Mouse (Mus musculus): ENCODE results near the gene Gdpd3. TPM values are rescaled to one million over a fixed set of nuclear protein-coding genes. Genes with fewer than 3 reads are reported as not detected.
A peak's percentile ranks its signal among the peaks of the same experiment; 100 is the strongest.

Gdpd3 gene
- polyA plus RNA-seq, 1 experiment = 58.2 TPM

DNA sequence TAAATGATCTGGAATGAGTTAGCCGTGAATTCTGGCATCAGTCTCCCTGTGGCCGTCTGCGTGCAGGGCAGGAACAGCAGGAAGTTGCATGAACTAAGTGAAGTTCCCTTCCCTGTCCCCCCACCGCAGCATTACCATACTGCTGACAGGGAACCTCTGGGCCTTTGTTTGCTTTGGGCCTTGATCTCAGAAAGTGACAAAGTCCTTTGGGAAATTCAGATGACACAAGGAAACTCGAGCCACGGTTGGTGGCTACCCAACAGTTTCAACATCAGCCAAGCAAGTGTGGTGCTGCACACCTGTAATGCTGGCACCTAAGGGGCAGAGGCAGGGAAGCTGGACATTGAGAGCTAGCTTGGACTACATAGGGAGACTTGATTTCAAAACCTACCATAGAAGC lies 19.3 kb upstream of the Gdpd3 start:
- 24% methylated on average over 6 of the region's 6 CpGs for WGBS
- peak; percentile 31 for DNase-seq
- Histone ChIP-seq H3K27me3 (replicated peaks; ENCODE audit: control insufficient read depth, insufficient read depth, low read length) (no peaks in the 10 kb centered on the region), H3K4me1 (ENCODE audit: control insufficient read depth, insufficient read depth, low read length) (no peaks in the 10 kb centered on the region), H3K27ac (ENCODE audit: insufficient read depth, low read depth, low read length) (no peak overlapping the region), H3K36me3 (ENCODE audit: control insufficient read depth, insufficient read depth, low read length) (no peaks in the 10 kb centered on the region), H3K4me3 (ENCODE audit: insufficient read depth, low read depth, low read length) (no peak overlapping the region)
- no peak for TF ChIP-seq POLR2A (IDR thresholded peaks at IDR 0.05; ENCODE audit: low read depth, low read length)
- no peak for TF ChIP-seq CTCF (conservative IDR thresholded peaks at IDR 0.05; ENCODE audit: insufficient read depth, insufficient read length, low read depth, low read length)

DNA sequence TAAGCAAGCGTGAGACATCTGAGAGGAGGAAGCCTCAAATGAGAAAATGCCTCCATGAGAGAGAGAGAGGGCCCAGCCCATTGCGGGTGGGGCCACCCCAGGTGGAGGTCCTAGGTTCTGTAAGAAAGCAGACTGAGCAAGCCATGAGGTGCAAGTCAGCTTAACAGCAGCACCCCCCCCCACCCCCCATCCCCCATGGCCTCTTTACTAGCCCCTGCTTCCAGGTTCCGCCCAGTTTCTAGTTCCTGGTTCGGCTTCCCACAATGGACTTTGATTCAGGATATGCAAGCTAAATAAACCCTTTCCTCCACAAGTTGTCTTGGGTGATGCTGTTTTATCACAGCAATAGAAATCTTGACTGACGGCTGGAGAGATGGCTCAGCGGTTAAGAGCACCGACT lies 17.3 kb upstream of the Gdpd3 start:
- WGBS = 70% methylated on average over 7 of the region's 7 CpGs
- no peak for DNase-seq
- TF ChIP-seq CTCF (conservative IDR thresholded peaks at IDR 0.05; ENCODE audit: insufficient read depth, insufficient read length, low read depth, low read length) = no peak
- no peak for TF ChIP-seq POLR2A (IDR thresholded peaks at IDR 0.05; ENCODE audit: low read depth, low read length)

DNA sequence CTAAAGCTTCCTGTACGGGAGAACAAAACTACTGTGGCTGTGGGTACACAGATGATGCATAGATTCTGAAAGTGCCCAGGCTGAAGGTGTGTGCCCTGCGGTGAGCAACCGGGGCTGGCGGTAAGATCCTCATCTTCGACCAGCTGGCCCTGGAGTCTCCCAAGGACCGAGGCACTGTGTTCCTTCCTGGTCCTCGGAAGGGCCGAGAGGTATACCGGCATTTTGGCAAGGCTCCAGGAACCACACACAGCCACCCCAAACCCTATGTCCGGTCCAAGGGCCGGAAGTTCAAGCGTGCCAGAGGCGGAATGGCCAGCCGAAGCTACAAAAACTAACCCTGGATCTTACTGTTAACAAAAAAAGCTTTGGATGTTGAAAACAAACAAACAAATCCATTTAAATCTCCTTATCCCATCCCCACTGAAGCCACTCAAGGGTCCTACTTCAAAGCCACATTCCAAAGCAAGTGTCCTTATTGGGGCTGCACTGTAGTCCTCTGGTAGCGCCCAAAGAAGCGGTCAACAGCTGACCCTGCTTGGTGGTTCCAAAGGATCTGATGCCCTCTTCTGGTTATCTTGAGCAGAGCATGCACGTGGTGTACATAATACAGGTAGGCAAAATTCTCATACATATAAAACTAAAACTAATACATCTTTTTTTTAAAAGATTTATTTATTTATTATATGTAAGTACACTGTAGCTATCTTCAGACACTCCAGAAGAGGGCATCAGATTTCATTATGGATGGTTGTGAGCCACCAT lies 16.4 kb upstream of the Gdpd3 start:
- Histone ChIP-seq H3K36me3 (ENCODE audit: control insufficient read depth, insufficient read depth, low read length) (no peaks in the 10 kb centered on the region), H3K4me3 (ENCODE audit: insufficient read depth, low read depth, low read length) (no peak overlapping the region), H3K4me1 (ENCODE audit: control insufficient read depth, insufficient read depth, low read length) (peaks cover 4% of the 10 kb centered on the region; the same call in 1 of the 2 replicates), H3K27ac (ENCODE audit: insufficient read depth, low read depth, low read length) (no peak overlapping the region), H3K27me3 (replicated peaks; ENCODE audit: control insufficient read depth, insufficient read depth, low read length) (no peaks in the 10 kb centered on the region)
- no peak for DNase-seq
- 86% methylated on average over 17 of the region's 17 CpGs for WGBS
- TF ChIP-seq POLR2A (IDR thresholded peaks at IDR 0.05; ENCODE audit: low read depth, low read length) (no peak), CTCF (conservative IDR thresholded peaks at IDR 0.05; ENCODE audit: insufficient read depth, insufficient read length, low read depth, low read length) (0 out of 2 replicates have a peak, but pooled peaks have one; percentile 1)

More for the DNA sequence above, 17.3 kb upstream of the Gdpd3 start:
- Histone ChIP-seq H3K4me3 (ENCODE audit: insufficient read depth, low read depth, low read length) (no peak overlapping the region), H3K4me1 (ENCODE audit: control insufficient read depth, insufficient read depth, low read length) (no peaks in the 10 kb centered on the region), H3K27me3 (replicated peaks; ENCODE audit: control insufficient read depth, insufficient read depth, low read length) (no peaks in the 10 kb centered on the region), H3K27ac (ENCODE audit: insufficient read depth, low read depth, low read length) (no peak overlapping the region), H3K36me3 (ENCODE audit: control insufficient read depth, insufficient read depth, low read length) (no peaks in the 10 kb centered on the region)

DNA sequence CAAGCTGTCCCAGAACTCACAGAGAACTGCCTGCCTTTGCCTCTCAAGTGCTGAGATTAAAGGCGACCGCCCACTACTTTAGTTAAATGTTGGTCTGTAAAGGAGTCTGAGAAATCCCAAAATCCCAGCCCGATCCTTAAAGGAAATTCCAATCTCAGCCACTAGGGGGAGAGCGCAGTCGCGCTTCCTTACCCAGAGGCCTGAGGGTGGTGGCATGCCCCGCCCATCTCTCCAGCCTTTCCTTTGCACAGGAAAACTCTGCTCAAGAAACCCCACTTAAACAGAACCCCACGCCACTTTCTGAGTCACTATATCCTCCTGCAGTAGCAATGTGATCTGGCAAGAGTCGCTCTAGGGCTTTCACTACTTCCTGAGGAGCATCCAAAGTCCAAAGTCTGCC lies 11.3 kb upstream of the Gdpd3 start:
- Histone ChIP-seq H3K4me3 (ENCODE audit: insufficient read depth, low read depth, low read length) (no peak overlapping the region), H3K27me3 (replicated peaks; ENCODE audit: control insufficient read depth, insufficient read depth, low read length) (no peaks in the 10 kb centered on the region), H3K36me3 (ENCODE audit: control insufficient read depth, insufficient read depth, low read length) (no peaks in the 10 kb centered on the region), H3K27ac (ENCODE audit: insufficient read depth, low read depth, low read length) (no peak overlapping the region), H3K4me1 (ENCODE audit: control insufficient read depth, insufficient read depth, low read length) (peaks cover 9% of the 10 kb centered on the region; the same call in 1 of the 2 replicates)
- peak; percentile 83 for TF ChIP-seq CTCF (conservative IDR thresholded peaks at IDR 0.05; ENCODE audit: insufficient read depth, insufficient read length, low read depth, low read length)
- TF ChIP-seq POLR2A (IDR thresholded peaks at IDR 0.05; ENCODE audit: low read depth, low read length) = no peak
- DNase-seq = peak; percentile 86
- WGBS = 1% methylated on average over 9 of the region's 9 CpGs

DNA sequence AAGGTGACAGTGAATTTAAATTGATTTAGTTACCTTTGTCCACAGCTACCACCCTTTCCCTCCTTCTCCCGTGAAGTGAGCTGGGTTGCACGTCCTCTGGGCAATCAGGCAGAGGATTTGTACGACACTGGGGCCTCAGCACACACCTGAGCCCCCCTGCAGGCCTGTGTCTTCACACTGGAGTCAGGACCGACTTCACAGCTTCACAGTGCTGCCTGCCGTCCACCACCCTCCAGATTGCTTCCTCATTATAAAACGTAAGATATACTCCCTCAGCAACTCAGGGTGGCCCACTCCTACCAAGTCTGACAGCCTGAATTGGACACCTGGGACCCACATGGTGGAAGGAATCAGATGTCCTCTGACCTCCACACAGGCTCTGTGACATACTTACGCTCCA lies 7.6 kb upstream of the Gdpd3 start:
- H3K27ac ChIP-seq (ENCODE audit: insufficient read depth, low read depth, low read length) = no peak overlapping the region
- no peak for DNase-seq
- H3K27me3 ChIP-seq (replicated peaks; ENCODE audit: control insufficient read depth, insufficient read depth, low read length) = no peaks in the 10 kb centered on the region
- no peak overlapping the region for H3K4me3 ChIP-seq (ENCODE audit: insufficient read depth, low read depth, low read length)
- no peaks in the 10 kb centered on the region for H3K36me3 ChIP-seq (ENCODE audit: control insufficient read depth, insufficient read depth, low read length)
- peaks cover 9% of the 10 kb centered on the region; the same call in 1 of the 2 replicates for H3K4me1 ChIP-seq (ENCODE audit: control insufficient read depth, insufficient read depth, low read length)
- TF ChIP-seq CTCF (conservative IDR thresholded peaks at IDR 0.05; ENCODE audit: insufficient read depth, insufficient read length, low read depth, low read length) = no peak
- no peak for TF ChIP-seq POLR2A (IDR thresholded peaks at IDR 0.05; ENCODE audit: low read depth, low read length)
- 82% methylated on average over 7 of the region's 7 CpGs for WGBS

DNA sequence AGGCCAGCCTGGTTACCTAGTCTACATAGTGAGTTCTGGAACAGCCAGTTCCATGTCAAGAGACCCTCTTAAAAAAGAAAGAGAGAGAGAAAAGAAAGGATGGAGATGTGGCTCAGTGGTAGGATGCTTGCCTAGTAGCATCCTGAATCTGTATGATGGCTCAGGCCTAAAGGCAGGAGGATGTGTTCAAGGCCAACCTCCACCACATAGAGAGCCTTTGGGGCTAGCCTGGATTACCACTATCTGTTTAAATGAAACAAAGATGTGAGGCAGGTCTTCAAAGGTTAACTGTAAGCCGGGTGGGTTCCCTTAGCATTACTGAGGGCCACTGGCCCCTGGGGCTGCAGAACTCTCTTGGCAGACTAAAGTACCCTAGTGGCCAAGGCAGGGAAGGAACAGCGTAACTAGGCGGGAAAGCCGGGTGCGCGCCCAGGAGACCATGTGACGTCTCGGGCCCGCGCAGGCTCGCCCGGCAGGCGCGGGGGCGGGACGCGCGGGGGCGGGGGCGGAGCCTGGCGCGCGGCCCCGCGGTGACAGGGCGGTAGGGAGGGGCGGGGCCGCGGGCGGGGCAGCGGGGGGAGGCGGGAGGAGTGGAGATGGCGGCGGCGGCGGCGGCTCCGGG lies 7.0 kb upstream of the Gdpd3 start, which contains the start of gene Mapk3:
TSS of gene Mapk3 (plus strand) at position 552 of the 622 bp plus-strand sequence.
- TF ChIP-seq POLR2A (IDR thresholded peaks at IDR 0.05; ENCODE audit: low read depth, low read length) = no peak
- TF ChIP-seq CTCF (conservative IDR thresholded peaks at IDR 0.05; ENCODE audit: insufficient read depth, insufficient read length, low read depth, low read length) = peak; percentile 67
- Histone ChIP-seq H3K4me1 (ENCODE audit: control insufficient read depth, insufficient read depth, low read length) (peaks cover 9% of the 10 kb centered on the region; the same call in 1 of the 2 replicates), H3K27ac (ENCODE audit: insufficient read depth, low read depth, low read length) (peak within 1 kb of the TSS; percentile 81), H3K4me3 (ENCODE audit: insufficient read depth, low read depth, low read length) (peak within 1 kb of the TSS; percentile 90), H3K27me3 (replicated peaks; ENCODE audit: control insufficient read depth, insufficient read depth, low read length) (no peaks in the 10 kb centered on the region), H3K36me3 (ENCODE audit: control insufficient read depth, insufficient read depth, low read length) (no peaks in the 10 kb centered on the region)
- WGBS = 1% methylated on average over 31 of the region's 38 CpGs
- DNase-seq = peak; percentile 95

Measured in kidney, adult 2 months (tissue).